Mouse (Mus musculus) CH12.LX (cell line): ENCODE results near the gene Tpst1. TPM values are rescaled to one million over a fixed set of nuclear protein-coding genes. Genes with fewer than 3 reads are reported as not detected.

Experiments
- DNase-seq: peaks from one replicate; pipeline ENCODE4 v3.0.0-alpha.2; 2013; ENCODE audit errors: extremely low read depth
- H3K27ac ChIP-seq: 2 replicates; pipeline ENCODE4 v1.5.1; 2012; ENCODE audit warnings: low read depth, mild to moderate bottlenecking, control low read depth, moderate library complexity; ENCODE audit not compliant: insufficient read depth
- H3K27me3 ChIP-seq: replicated peaks from 2 replicates; pipeline ENCODE3; 2012; ENCODE audit warnings: inconsistent platforms
- H3K36me3 ChIP-seq, 2 experiments: replicated peaks in 1 of 2; 2 replicates each; pipeline versions ENCODE3 to v1.6.1; 2012; ENCODE audit warnings: inconsistent platforms in 1 of 2, low read length in 1 of 2, mild to moderate bottlenecking in 1 of 2, mixed read lengths in 1 of 2, moderate library complexity in 1 of 2; ENCODE audit not compliant: control insufficient read depth in 1 of 2, insufficient read depth in 1 of 2
- H3K4me1 ChIP-seq, 2 experiments: 2 replicates each; pipeline ENCODE4 v1.6.1; 2012; ENCODE audit warnings: inconsistent platforms in 1 of 2, moderate library complexity in 1 of 2; ENCODE audit not compliant: insufficient read depth in 2 of 2, control insufficient read depth in 1 of 2
- H3K4me2 ChIP-seq: 2 replicates; pipeline ENCODE4 v1.6.1; 2012; ENCODE audit warnings: low read depth, mild to moderate bottlenecking, control low read depth; ENCODE audit not compliant: poor library complexity, insufficient read depth, severe bottlenecking
- H3K4me3 ChIP-seq, 3 experiments: fragments of 150-350 bp in 1 of 3; sonication (generic) in 1 of 3; replicated peaks in 1 of 3; 2 replicates each; pipeline versions ENCODE3 to v1.5.1; 2011 to 2012; ENCODE audit warnings: low read depth in 2 of 3, low read length in 2 of 3, mild to moderate bottlenecking in 2 of 3, moderate library complexity in 2 of 3, control low read depth in 1 of 3, improper control_type of control experiment in 1 of 3, inconsistent platforms in 1 of 3, mixed read lengths in 1 of 3; ENCODE audit not compliant: poor library complexity in 1 of 3
- H3K79me2 ChIP-seq: replicated peaks from 2 replicates; pipeline ENCODE4 v1.6.1; 2012; ENCODE audit warnings: mild to moderate bottlenecking, moderate library complexity; ENCODE audit not compliant: control insufficient read depth, poor library complexity, insufficient read depth, severe bottlenecking; ENCODE audit errors: extremely low read depth
- H3K9ac ChIP-seq: 2 replicates; pipeline ENCODE4 v1.6.1; 2012; ENCODE audit warnings: low read depth, mild to moderate bottlenecking, control low read depth, moderate library complexity; ENCODE audit not compliant: insufficient read depth
- H3K9me3 ChIP-seq: replicated peaks from 2 replicates; pipeline ENCODE3; 2012; ENCODE audit warnings: low read length, inconsistent platforms, mixed read lengths
- BHLHE40 ChIP-seq: IDR thresholded peaks from 2 replicates; pipeline ENCODE4 v1.6.1; 2011; ENCODE audit warnings: mild to moderate bottlenecking, low read depth, low read length, improper control_type of control experiment
- CHD1 ChIP-seq: IDR thresholded peaks from 2 replicates; pipeline ENCODE4 v1.6.1; 2012; ENCODE audit warnings: low read depth, low read length, improper control_type of control experiment, inconsistent platforms
- CHD2 ChIP-seq: IDR thresholded peaks from 2 replicates; pipeline ENCODE4 v1.6.1; 2011; ENCODE audit warnings: low read length, improper control_type of control experiment
- CTCF ChIP-seq, 2 experiments: IDR thresholded peaks in 1 of 2; conservative IDR thresholded peaks in 1 of 2; 2 replicates each; pipeline ENCODE4 v1.5.1; 2011 to 2012; ENCODE audit warnings: low read depth in 2 of 2, low read length in 2 of 2, improper control_type of control experiment in 1 of 2, inconsistent platforms in 1 of 2, mild to moderate bottlenecking in 1 of 2, moderate library complexity in 1 of 2
- E2F4 ChIP-seq: IDR thresholded peaks from 2 replicates; pipeline ENCODE4 v1.6.1; 2011; ENCODE audit warnings: low read depth, low read length, improper control_type of control experiment; ENCODE audit not compliant: insufficient replicate concordance
- ELF1 ChIP-seq: IDR thresholded peaks from 2 replicates; pipeline ENCODE4 v1.6.1; 2014; ENCODE audit warnings: low read depth, mild to moderate bottlenecking, inconsistent platforms, low read length, improper control_type of control experiment
- EP300 ChIP-seq: IDR thresholded peaks from 2 replicates; pipeline ENCODE4 v1.6.1; 2011; ENCODE audit warnings: low read length, improper control_type of control experiment
- ETS1 ChIP-seq: conservative IDR thresholded peaks from 2 replicates; pipeline ENCODE4 v1.6.1; 2012; ENCODE audit warnings: low read depth, mild to moderate bottlenecking, inconsistent platforms, low read length, improper control_type of control experiment, moderate library complexity
- GABPA ChIP-seq: IDR thresholded peaks from 2 replicates; pipeline ENCODE4 v1.6.1; 2012; ENCODE audit warnings: low read depth, low read length, improper control_type of control experiment, inconsistent platforms; ENCODE audit not compliant: insufficient replicate concordance
- HCFC1 ChIP-seq: IDR thresholded peaks from 2 replicates; pipeline ENCODE4 v1.6.1; 2012; ENCODE audit warnings: low read depth, mild to moderate bottlenecking, inconsistent platforms, low read length, improper control_type of control experiment
- JUN ChIP-seq: IDR thresholded peaks from 2 replicates; pipeline ENCODE4 v1.6.1; 2011; ENCODE audit warnings: low read depth, mild to moderate bottlenecking, low read length, improper control_type of control experiment, moderate library complexity; ENCODE audit not compliant: insufficient read depth
- JUND ChIP-seq: conservative IDR thresholded peaks from 2 replicates; pipeline ENCODE4 v1.6.1; 2011; ENCODE audit warnings: low read depth, low read length, improper control_type of control experiment
- KAT2A ChIP-seq: IDR thresholded peaks from 2 replicates; pipeline ENCODE4 v1.6.1; 2012; ENCODE audit warnings: low read length, improper control_type of control experiment, inconsistent platforms; ENCODE audit not compliant: insufficient replicate concordance
- MAFK ChIP-seq: IDR thresholded peaks from 2 replicates; pipeline ENCODE4 v1.6.1; 2011; ENCODE audit warnings: low read length, improper control_type of control experiment; ENCODE audit not compliant: insufficient replicate concordance
- MAX ChIP-seq: IDR thresholded peaks from 2 replicates; pipeline ENCODE4 v1.6.1; 2011; ENCODE audit warnings: low read length, improper control_type of control experiment
- MAZ ChIP-seq: IDR thresholded peaks from 2 replicates; pipeline ENCODE4 v1.6.1; 2012; ENCODE audit warnings: low read depth, mild to moderate bottlenecking, inconsistent platforms, low read length, improper control_type of control experiment, moderate library complexity
- MEF2A ChIP-seq: IDR thresholded peaks from 2 replicates; pipeline ENCODE4 v1.6.1; 2014; ENCODE audit warnings: low read depth, mild to moderate bottlenecking, inconsistent platforms, low read length, improper control_type of control experiment, borderline replicate concordance
- MXI1 ChIP-seq: IDR thresholded peaks from 2 replicates; pipeline ENCODE4 v1.6.1; 2011; ENCODE audit warnings: mild to moderate bottlenecking, low read depth, low read length, improper control_type of control experiment
- MYC ChIP-seq: IDR thresholded peaks from 2 replicates; pipeline ENCODE4 v1.6.1; 2011; ENCODE audit warnings: low read depth, mild to moderate bottlenecking, improper control_type of control experiment, low read length
- NELFE ChIP-seq: IDR thresholded peaks from 2 replicates; pipeline ENCODE4 v1.6.1; 2011; ENCODE audit warnings: low read depth, low read length, improper control_type of control experiment
- NRF1 ChIP-seq: IDR thresholded peaks from 2 replicates; pipeline ENCODE4 v1.6.1; 2014; ENCODE audit warnings: low read depth, mild to moderate bottlenecking, inconsistent platforms, low read length, improper control_type of control experiment, moderate library complexity
- PAX5 ChIP-seq: IDR thresholded peaks from 2 replicates; pipeline ENCODE4 v1.6.1; 2012; ENCODE audit warnings: low read length, inconsistent platforms, mixed read lengths
- POLR2A ChIP-seq: IDR thresholded peaks from 2 replicates; pipeline ENCODE4 v1.6.1; 2011; ENCODE audit warnings: low read depth, mild to moderate bottlenecking, improper control_type of control experiment, low read length
- POLR2AphosphoS2 ChIP-seq: IDR thresholded peaks from 2 replicates; pipeline ENCODE4 v1.6.1; 2011; ENCODE audit warnings: low read depth, low read length, improper control_type of control experiment
- RAD21 ChIP-seq: IDR thresholded peaks from 2 replicates; pipeline ENCODE4 v1.6.1; 2011; ENCODE audit warnings: low read depth, mild to moderate bottlenecking, low read length, improper control_type of control experiment, moderate library complexity
- RCOR1 ChIP-seq: conservative IDR thresholded peaks from 2 replicates; pipeline ENCODE4 v1.6.1; 2012; ENCODE audit warnings: low read depth, mild to moderate bottlenecking, inconsistent platforms, low read length, improper control_type of control experiment
- SIN3A ChIP-seq: IDR thresholded peaks from 2 replicates; pipeline ENCODE4 v1.6.1; 2012; ENCODE audit warnings: low read length, improper control_type of control experiment, inconsistent platforms
- SMC3 ChIP-seq: IDR thresholded peaks from 2 replicates; pipeline ENCODE4 v1.6.1; 2011; ENCODE audit warnings: low read depth, low read length, improper control_type of control experiment
- TBP ChIP-seq: conservative IDR thresholded peaks from 2 replicates; pipeline ENCODE4 v1.6.1; 2011; ENCODE audit warnings: low read depth, low read length, improper control_type of control experiment
- TCF12 ChIP-seq: IDR thresholded peaks from 2 replicates; pipeline ENCODE4 v1.6.1; 2014; ENCODE audit warnings: low read depth, mild to moderate bottlenecking, inconsistent platforms, low read length, improper control_type of control experiment
- UBTF ChIP-seq: IDR thresholded peaks from 2 replicates; pipeline ENCODE4 v1.6.1; 2012; ENCODE audit warnings: low read depth, mild to moderate bottlenecking, inconsistent platforms, low read length, improper control_type of control experiment, moderate library complexity
- USF1 ChIP-seq: IDR thresholded peaks from 2 replicates; pipeline ENCODE4 v1.6.1; 2014; ENCODE audit warnings: low read depth, mild to moderate bottlenecking, inconsistent platforms, low read length, improper control_type of control experiment
- USF2 ChIP-seq: conservative IDR thresholded peaks from 2 replicates; pipeline ENCODE4 v1.6.1; 2011; ENCODE audit warnings: low read depth, low read length, improper control_type of control experiment
- ZC3H11A ChIP-seq: IDR thresholded peaks from 2 replicates; pipeline ENCODE4 v1.6.1; 2012; ENCODE audit warnings: low read depth, mild to moderate bottlenecking, inconsistent platforms, low read length, improper control_type of control experiment
- ZKSCAN1 ChIP-seq: IDR thresholded peaks from 2 replicates; pipeline ENCODE4 v1.6.1; 2012; ENCODE audit warnings: low read depth, inconsistent platforms, low read length, improper control_type of control experiment, borderline replicate concordance
- ZMIZ1 ChIP-seq: IDR thresholded peaks from 2 replicates; pipeline ENCODE4 v1.6.1; 2012; ENCODE audit warnings: low read depth, mild to moderate bottlenecking, inconsistent platforms, low read length, improper control_type of control experiment
- ZNF384 ChIP-seq: IDR thresholded peaks from 2 replicates; pipeline ENCODE4 v1.6.1; 2012; ENCODE audit warnings: low read depth, low read length, improper control_type of control experiment, inconsistent platforms
- dilution Hi-C: fragments of 300-500 bp; cut with MboI; formaldehyde crosslinking; loops from 2 replicates; pipeline ENCODE4 v1.14.3; 2020; ENCODE audit warnings: low sequenced_read_pairs; ENCODE audit not compliant: extremely low pct_unique_long_range_greater_than_20kb, extremely low pct_ligation_motif_present
- in situ Hi-C: fragments of 300-500 bp; cut with MboI; formaldehyde crosslinking; loops from 3 replicates; pipeline ENCODE4 v1.14.3; 2019; ENCODE audit warnings: low sequenced_read_pairs, low pct_ligation_motif_present, low pct_unique_long_range_greater_than_20kb, mixed read lengths
- polyA plus RNA-seq: library from polyadenylated mRNA; unstranded; fragments of >175 nt; gene quantifications from 2 replicates; pipeline ENCODE4 v1.2.1, GENCODE M21; 2012; ENCODE audit warnings: low read depth; ENCODE audit not compliant: insufficient read length
- total RNA-seq, 2 experiments: library from RNA; depleted of rRNA; stranded (reverse); fragments of 300-350 nt in 1 of 2; fragments of >200 nt in 1 of 2; gene quantifications; 2 replicates each; pipeline ENCODE4 v1.2.3; 2012 to 2014

Gene Tpst1
- total and polyA plus RNA-seq, 3 experiments = 36.8 to 52.5 (median 43.2) TPM

DNA sequence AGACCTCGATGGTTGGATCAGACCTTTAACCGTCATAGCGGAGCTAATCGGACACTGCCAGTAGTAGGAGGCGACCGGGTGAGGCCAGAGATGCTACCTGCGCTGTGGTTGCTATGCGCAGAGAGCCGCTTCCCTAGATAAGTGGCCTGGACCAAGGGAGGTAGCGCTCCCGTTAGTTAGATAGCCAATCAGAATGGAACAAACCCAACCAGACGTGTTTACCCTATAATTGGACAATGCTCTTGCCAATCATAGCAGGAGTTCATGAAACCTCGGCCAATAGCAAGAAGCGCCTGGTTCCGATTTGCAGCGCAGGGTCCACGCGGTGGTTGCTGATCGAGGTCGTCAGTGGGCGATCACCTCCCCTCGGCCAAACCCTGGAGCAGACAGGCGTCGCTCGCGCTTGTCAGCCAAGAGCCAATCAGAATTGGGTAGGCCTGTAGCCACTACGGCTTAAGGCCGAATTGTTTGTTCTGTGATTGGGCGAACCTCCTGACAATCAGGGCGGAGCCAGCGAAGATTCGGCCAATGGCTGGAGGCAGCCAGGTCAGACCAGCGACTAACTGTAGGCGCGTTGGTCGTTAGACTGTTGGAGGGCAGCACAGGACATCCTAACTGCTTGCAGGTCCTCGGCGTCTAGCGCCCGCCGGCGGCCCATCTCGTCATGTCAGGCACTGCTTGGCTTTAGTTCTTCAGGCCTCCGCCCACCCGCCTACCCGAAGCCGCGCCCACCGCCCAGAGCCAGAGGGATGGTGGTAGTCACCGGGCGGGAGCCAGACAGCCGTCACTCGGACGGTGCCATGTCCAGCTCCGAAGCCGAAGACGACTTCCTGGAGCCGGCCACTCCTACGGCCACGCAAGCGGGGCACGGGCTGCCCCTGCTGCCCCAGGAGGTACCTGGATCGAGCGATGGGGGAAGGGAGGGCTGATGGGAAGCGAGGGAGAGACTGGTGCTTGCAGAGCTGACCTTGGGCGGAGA, 71.5 kb downstream of the Tpst1 start, which contains the start of gene Kctd7:
Gene Kctd7 (plus strand): TSS at position 528 of the 979 bp plus-strand sequence.
- in situ Hi-C loops = no loop called here
- dilution Hi-C loops = no loop called here
- TF ChIP-seq ZC3H11A (no peak), TCF12 (peak; percentile 28; the same call in 1 of the 2 replicates), JUND (no peak), MEF2A (no peak), MXI1 (peak; percentile 36; the same call in 1 of the 2 replicates), ZMIZ1 (peak; percentile 51; the same call in 1 of the 2 replicates), USF2 (no peak), HCFC1 (no peak; the same call in 1 of the 2 replicates), CHD1 (no peak), BHLHE40 (no peak), USF1 (no peak), RAD21 (peak; percentile 47), E2F4 (no peak), ELF1 (no peak; the same call in 1 of the 2 replicates), CTCF (conservative IDR thresholded peaks at IDR 0.05 in 1 of 2, IDR thresholded peaks at IDR 0.05 in 1 of 2; ENCODE audit: low read depth in 2 of 2, low read length in 2 of 2) (peak in 1 of 2 experiments; percentile 64; a peak in 2 of 4 replicates), JUN (no peak), MAZ (0 out of 2 replicates have a peak, but pooled peaks have one; percentile 19), ETS1 (no peak), NRF1 (peak; percentile 46), RCOR1 (no peak), MAX (peak; percentile 70), KAT2A (no peak), ZKSCAN1 (no peak), SMC3 (peak; percentile 38; the same call in 1 of the 2 replicates), NELFE (peak; percentile 57; the same call in 1 of the 2 replicates), MAFK (no peak), GABPA (no peak), POLR2A (peak; percentile 59; the same call in 1 of the 2 replicates), EP300 (no peak), SIN3A (peak; percentile 44), UBTF (no peak), PAX5 (no peak), POLR2AphosphoS2 (no peak), ZNF384 (no peak), MYC (peak; percentile 35; the same call in 1 of the 2 replicates), CHD2 (peak; percentile 87), TBP (peak; percentile 51; the same call in 1 of the 2 replicates)

More for the DNA sequence above, 71.5 kb downstream of the Tpst1 start, which contains the start of gene Kctd7:
- peak; percentile 96 for DNase-seq
- peak within 1 kb of the TSS; percentile 84 for H3K4me2 ChIP-seq
- H3K79me2 ChIP-seq = no peaks in the 10 kb centered on the region
- peaks cover 4 to 36% of the 10 kb centered on the region in 2 experiments for H3K36me3 ChIP-seq
- H3K9ac ChIP-seq = peak within 1 kb of the TSS; percentile 60
- H3K27ac ChIP-seq = 0 out of 2 replicates have a peak within 1 kb of the TSS, but pooled peaks have one; percentile 17
- peak within 1 kb of the TSS; percentile 78 to 89 (median 80) for H3K4me3 ChIP-seq
- peaks cover 6 to 40% of the 10 kb centered on the region in 2 experiments for H3K4me1 ChIP-seq
- H3K27me3 ChIP-seq = no peaks in the 10 kb centered on the region
- no peaks in the 10 kb centered on the region for H3K9me3 ChIP-seq
